Mouse (Mus musculus) CH12.LX (cell line): ENCODE results near the gene Mdga1.

Experiments used
- BHLHE40 ChIP-seq: IDR thresholded peaks from 2 replicates; pipeline ENCODE4 v1.6.1; 2011; ENCODE audit warnings: mild to moderate bottlenecking, low read depth, low read length, improper control_type of control experiment
- CTCF ChIP-seq, 2 experiments: IDR thresholded peaks in 1 of 2; conservative IDR thresholded peaks in 1 of 2; 2 replicates each; pipeline ENCODE4 v1.5.1; 2011 to 2012; ENCODE audit warnings: low read depth in 2 of 2, low read length in 2 of 2, improper control_type of control experiment in 1 of 2, inconsistent platforms in 1 of 2, mild to moderate bottlenecking in 1 of 2, moderate library complexity in 1 of 2
- EP300 ChIP-seq: IDR thresholded peaks from 2 replicates; pipeline ENCODE4 v1.6.1; 2011; ENCODE audit warnings: low read length, improper control_type of control experiment
- JUN ChIP-seq: IDR thresholded peaks from 2 replicates; pipeline ENCODE4 v1.6.1; 2011; ENCODE audit warnings: low read depth, mild to moderate bottlenecking, low read length, improper control_type of control experiment, moderate library complexity; ENCODE audit not compliant: insufficient read depth
- JUND ChIP-seq: conservative IDR thresholded peaks from 2 replicates; pipeline ENCODE4 v1.6.1; 2011; ENCODE audit warnings: low read depth, low read length, improper control_type of control experiment
- MAX ChIP-seq: IDR thresholded peaks from 2 replicates; pipeline ENCODE4 v1.6.1; 2011; ENCODE audit warnings: low read length, improper control_type of control experiment
- MYC ChIP-seq: IDR thresholded peaks from 2 replicates; pipeline ENCODE4 v1.6.1; 2011; ENCODE audit warnings: low read depth, mild to moderate bottlenecking, improper control_type of control experiment, low read length
- NELFE ChIP-seq: IDR thresholded peaks from 2 replicates; pipeline ENCODE4 v1.6.1; 2011; ENCODE audit warnings: low read depth, low read length, improper control_type of control experiment
- POLR2A ChIP-seq: IDR thresholded peaks from 2 replicates; pipeline ENCODE4 v1.6.1; 2011; ENCODE audit warnings: low read depth, mild to moderate bottlenecking, improper control_type of control experiment, low read length
- POLR2AphosphoS2 ChIP-seq: IDR thresholded peaks from 2 replicates; pipeline ENCODE4 v1.6.1; 2011; ENCODE audit warnings: low read depth, low read length, improper control_type of control experiment
- RAD21 ChIP-seq: IDR thresholded peaks from 2 replicates; pipeline ENCODE4 v1.6.1; 2011; ENCODE audit warnings: low read depth, mild to moderate bottlenecking, low read length, improper control_type of control experiment, moderate library complexity
- SMC3 ChIP-seq: IDR thresholded peaks from 2 replicates; pipeline ENCODE4 v1.6.1; 2011; ENCODE audit warnings: low read depth, low read length, improper control_type of control experiment
- ZC3H11A ChIP-seq: IDR thresholded peaks from 2 replicates; pipeline ENCODE4 v1.6.1; 2012; ENCODE audit warnings: low read depth, mild to moderate bottlenecking, inconsistent platforms, low read length, improper control_type of control experiment
- ZKSCAN1 ChIP-seq: IDR thresholded peaks from 2 replicates; pipeline ENCODE4 v1.6.1; 2012; ENCODE audit warnings: low read depth, inconsistent platforms, low read length, improper control_type of control experiment, borderline replicate concordance

- TF ChIP-seq MYC (no peak), MAX (no peak), POLR2A (no peak), CTCF (conservative IDR thresholded peaks at IDR 0.05 in 1 of 2, IDR thresholded peaks at IDR 0.05 in 1 of 2; ENCODE audit: low read depth in 2 of 2, low read length in 2 of 2) (no peak), SMC3 (no peak), EP300 (no peak), JUND (no peak), BHLHE40 (no peak), ZKSCAN1 (no peak), JUN (no peak), ZC3H11A (no peak), POLR2AphosphoS2 (no peak), RAD21 (no peak), NELFE (no peak)
Observed at GRCm38 (mm10) chr17:29993488-29993887, 23.6 kb upstream of the Mdga1 start.
